Mouse (Mus musculus) activated CD4-positive, CD25-positive, alpha-beta regulatory T cell, adult 4 months (primary cell): ENCODE results near the gene Szrd1. TPM values are rescaled to one million over a fixed set of nuclear protein-coding genes. Genes with fewer than 3 reads are reported as not detected.
A peak's percentile ranks its signal among the peaks of the same experiment; 100 is the strongest.
"Not testable (repeated sequence)": the region's sequence is repeated elsewhere in the genome, so short reads cannot be mapped to it uniquely, and the experiment has no call there.

ENCODE experiments used
- ATAC-seq: one replicate; pipeline ENCODE4 v1.8.0; 2017
- polyA plus RNA-seq, 2 experiments: library from polyadenylated mRNA; unstranded; fragments of 100-300 nt; shearing (Covaris generic); gene quantifications; one replicate each; pipeline ENCODE4 v1.2.1; 2017

Szrd1 gene
- polyA plus RNA-seq, 2 experiments from 2014 or later: 51.2 to 77.0 TPM

DNA sequence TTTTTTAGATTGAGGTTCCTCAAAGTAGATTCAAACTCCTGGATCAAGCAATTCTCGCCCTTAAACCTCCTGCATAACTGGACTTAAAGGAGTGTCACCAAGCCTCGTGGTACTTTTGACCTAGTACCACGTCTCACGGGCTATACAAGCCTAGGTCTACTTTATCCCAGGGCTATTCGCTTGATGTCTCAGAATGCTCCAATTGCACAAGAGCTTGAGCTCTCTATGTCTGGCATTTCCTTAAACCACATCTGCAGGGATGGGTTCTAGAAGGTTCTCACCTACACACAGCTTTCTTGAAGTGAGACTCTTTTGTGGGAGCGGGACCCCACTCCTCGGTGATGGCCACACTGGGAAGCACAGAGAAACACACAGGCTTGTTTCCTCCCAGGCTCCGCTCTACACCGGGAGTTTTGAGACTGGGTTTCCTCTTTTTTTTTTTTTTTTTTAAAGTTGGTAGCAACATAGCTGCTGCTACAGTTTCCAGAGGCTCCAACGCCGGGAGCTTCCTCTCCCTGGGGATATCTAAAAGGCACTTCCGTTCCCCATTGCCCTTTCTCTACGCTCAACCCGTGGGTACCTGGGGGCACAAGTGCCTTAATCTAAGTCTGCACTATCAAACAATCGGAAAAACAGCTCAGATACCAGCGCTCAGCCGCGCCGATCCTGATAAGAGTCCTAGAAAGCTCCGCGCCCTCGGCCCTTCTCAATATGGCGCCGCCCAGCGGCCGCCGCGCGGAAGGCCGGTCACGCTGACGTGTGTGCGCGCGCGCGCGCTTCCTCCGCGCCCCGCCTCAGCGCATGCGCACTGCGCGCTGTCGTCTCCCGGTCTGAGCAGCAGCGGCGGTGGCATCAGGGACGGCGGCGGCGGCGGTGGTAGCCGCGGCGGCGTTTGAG is 7.8 kb upstream of the Szrd1 start, which contains the start of gene Fbxo42:
TSS of gene Fbxo42 (plus strand) at position 802 of the 897 bp plus-strand sequence.
- ATAC-seq: peak; percentile 78

DNA sequence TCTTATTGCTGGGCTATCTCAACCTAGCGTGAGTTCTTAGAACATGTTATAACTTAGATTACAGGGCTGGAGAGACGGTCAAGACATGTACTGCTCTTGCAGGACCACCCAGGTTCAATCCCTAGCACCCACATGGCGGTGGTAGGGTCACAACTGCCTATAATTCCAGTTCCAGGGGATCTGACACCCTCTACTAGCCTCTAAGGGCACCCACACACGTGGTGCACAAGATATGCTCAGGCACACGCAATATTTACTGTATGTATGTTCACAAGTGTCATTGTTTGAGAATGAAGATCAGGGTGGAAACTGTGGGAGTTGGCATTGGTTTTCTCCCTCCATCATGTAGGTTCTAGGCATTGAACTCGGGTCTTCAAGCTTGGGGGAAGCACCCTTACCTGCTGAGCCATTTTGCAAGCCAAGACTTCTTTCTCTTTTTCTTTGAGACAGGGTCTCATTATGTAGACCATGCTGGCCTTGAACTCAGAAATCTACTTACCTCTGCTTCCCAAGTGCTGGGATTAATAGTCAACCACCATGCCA is 7.0 kb upstream of the Szrd1 start:
- ATAC-seq: no peak

DNA sequence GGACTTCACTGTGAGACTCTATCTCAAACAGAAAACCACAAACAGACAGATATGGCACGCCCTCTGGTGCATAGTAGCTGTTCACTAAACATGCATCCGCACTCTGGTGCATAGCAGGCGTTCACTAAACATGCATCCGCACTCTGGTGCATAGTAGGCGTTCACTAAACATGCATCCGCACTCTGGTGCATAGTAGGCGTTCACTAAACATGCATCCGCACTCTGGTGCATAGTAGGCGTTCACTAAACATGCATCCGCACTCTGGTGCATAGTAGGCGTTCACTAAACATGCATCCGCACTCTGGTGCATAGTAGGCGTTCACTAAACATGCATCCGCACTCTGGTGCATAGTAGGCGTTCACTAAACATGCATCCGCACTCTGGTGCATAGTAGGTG is 5.5 kb upstream of the Szrd1 start:
- ATAC-seq: not testable (repeated sequence)

DNA sequence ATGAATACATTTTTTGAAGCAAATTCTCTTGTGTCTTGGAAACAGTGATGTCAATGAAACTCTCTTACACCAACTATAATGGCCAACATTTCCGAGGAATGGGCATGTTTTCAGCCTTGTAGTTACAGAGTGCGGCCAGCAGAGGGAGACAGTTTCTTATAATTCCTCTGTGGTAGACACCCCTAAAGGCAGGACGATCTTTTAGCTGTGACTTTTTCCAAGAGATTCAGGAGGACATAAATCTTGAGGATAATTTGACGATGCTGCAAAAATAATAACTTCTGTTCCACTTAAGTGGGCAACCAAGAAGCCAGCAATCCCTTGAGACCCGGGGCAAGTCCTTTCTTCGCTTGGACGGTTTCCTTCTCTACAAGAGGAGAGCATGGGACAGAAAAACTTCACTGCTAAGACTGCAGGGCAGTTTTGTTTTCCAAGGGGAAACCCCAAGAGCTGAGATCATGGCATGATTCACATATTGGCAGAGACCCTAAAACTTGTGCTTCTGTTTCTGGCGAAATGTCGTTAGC is 2.8 kb upstream of the Szrd1 start:
- ATAC-seq: peak; percentile 9

- no peak for ATAC-seq
Measured at GRCm38 (mm10) chr4:141140967-141141366, 1.4 kb upstream of the Szrd1 start.

DNA sequence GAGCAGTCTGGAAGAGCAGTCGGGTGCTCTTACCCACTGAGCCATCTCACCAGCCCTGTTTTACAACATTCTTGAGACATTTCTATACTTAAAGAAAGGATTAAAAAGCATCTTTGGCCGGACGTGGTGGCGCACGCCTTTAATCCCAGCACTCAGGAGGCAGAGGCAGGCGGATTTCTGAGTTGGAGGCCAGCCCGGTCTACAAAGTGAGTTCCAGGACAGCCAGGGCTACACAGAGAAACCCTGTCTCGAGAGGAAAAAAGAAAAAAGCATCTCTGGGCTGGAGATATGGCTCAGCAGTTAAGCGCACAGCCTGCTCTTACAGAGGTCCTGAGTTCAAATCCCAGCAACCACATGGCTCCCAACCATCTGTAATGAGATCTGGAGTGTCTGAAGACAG is 779 bp upstream of the Szrd1 start:
- not testable (repeated sequence) for ATAC-seq

DNA sequence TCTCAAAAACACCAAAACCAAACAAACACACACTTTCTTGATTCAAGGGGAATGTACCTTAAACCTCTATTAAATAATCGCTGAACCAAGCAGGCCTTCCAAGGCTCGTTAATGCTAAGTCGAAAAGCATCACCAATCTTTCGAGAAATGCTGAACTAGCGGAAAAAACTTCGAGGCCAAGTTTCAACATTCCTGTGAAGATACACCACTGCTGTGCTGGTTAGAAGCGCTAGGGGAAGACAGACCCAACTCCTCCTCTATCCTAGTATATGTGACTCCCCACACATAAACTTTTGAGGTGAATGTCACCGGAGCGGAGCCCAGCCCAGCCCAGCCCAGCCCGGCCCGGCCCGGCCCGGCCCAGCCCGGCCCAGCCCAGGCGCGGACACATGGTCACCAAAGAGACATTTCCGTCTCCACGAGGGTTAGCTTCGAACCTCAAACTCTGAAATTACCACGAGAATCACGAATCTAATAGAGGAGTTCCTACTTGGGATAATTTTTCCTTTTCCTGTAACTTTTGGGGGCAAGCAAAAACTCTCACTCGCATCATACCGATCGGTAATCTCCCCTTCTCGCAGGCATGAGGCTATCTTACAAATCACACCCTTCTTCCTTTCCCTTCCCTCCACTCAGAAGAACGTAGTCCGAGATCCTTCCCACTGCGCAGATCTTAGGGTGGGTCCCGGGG is 1.0 kb downstream of the Szrd1 start:
- no peak for ATAC-seq

DNA sequence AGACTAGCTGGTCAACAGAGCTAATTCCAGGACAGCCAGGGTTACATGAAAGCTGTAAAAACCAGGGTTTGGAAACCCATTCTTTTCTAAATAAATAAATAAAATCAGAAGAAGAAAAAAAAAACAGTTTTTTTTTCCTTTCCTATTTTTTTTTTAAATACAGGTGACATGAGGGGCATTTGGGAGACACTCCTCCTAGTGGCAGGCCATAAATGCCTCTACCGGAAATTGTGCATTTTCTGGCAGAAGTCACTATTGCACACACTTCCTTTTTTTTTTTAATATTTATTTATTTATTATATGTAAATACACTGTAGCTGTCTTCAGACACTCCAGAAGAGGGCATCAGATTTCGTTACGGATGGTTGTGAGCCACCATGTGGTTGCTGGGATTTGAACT is 1.8 kb downstream of the Szrd1 start:
- not testable (repeated sequence) for ATAC-seq

- no peak for ATAC-seq
Measured at GRCm38 (mm10) chr4:141136126-141136525, 3.4 kb downstream of the Szrd1 start.

GRCm38 (mm10) chr4:141134751-141135530 is 4.6 kb downstream of the Szrd1 start:
- no peak for ATAC-seq

DNA sequence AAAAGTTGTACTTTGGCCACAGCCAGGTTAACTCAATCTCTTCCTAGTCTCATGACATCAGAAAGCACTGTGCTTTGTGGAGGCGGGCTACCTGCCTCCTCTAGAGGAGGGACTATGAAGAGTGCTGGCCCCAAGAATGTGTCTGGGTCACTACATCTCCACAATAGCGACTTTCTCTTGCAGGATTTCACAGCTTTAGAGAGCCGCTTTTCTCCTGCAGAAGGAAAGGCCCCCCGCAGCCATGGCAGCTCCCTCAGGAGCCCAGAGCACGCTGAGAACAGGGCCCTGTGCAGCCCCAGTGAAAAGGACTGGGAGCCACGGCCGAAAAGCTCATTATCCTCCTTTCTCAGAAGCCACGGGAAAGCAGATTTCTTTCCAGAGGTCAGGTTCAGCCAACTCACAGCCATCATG is 5.5 kb downstream of the Szrd1 start:
- no peak for ATAC-seq

DNA sequence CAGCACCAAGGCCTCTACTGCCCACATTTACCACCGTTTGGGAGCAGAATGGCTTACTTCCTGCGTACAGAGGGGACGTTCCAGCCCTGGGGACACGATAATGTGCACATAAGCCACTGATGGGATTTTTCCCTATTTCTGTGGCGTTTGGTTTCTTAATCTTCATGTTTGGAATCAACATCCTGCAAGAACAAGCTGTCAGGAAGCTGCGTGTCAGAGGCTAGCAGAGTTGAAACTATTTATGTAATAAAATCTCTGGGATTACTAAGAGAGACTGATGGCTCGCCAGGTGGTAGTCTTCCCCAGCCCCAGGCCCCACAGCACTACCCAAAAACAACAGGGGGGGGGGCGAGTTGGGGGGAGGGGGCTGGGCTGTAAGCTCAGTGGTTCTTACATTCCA is 6.3 kb downstream of the Szrd1 start:
- ATAC-seq: no peak

GRCm38 (mm10) chr4:141132191-141132590 is 7.4 kb downstream of the Szrd1 start:
- ATAC-seq: no peak

GRCm38 (mm10) chr4:141131531-141132061 is 8.0 kb downstream of the Szrd1 start:
- ATAC-seq: no peak

- no peak for ATAC-seq
Measured at GRCm38 (mm10) chr4:141130704-141131342, 8.8 kb downstream of the Szrd1 start.

DNA sequence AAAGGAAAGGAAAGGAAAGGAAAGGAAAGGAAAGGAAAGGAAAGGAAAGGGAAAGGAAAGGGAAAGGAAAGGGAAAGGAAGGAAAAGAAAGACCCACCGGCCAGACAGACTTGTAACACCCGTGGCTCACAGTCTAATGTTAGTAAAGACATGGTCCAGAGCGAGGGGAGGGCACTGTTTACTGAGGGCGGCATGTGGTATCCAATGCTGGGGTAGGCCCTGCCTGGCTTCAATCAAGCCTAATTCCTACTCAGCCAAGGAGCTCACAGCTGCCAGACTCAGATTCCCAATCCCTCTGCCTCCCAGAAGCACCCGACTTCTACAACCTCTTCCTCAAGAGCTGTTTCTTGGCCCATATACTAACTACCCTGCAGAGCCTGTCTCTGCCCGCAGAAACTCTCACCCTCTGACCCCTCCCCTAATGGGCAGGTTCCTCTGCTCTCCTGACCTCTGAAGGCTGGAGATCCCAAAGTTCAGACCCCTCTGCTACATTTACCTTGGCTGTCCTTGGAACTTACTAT is 10.3 kb downstream of the Szrd1 start:
- ATAC-seq: peak; percentile 40

DNA sequence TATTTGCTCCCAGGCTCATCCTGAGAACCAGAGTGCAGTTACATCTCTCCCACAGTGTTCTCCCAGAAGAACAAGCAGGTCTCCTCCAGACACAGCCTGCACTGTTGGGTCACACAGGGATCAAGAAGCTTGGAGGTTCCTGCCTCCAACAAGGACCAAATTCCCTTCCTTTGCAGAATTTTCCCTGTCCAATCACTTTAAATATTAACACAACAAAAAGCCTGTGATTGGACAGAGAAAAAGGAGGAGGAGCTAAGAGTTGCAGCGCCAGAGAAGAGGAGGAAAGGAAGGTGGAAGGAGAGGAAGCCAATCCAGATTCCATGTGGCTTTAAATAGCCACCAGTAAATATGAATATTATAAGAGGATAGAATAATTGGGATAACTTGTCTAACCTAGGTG is 16.5 kb downstream of the Szrd1 start:
- no peak for ATAC-seq

DNA sequence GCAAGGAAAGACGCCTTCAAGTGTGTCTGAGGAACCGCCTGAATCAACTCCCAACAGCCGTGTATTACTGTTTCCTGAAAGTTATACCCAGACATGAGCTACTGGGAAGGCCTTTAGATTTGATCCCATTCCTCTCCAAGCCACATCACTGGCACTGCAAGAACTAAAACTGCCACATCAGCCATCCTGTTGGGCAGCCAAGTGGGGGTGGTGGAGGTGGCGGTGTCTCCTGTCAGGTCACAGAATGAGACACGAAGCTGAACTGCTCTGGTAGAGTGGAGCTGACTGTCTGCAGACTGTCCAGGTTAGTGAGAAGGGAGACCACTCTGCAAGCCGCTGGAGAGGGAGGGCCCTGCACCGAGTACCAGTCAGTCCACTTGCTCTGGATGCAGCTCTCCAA is 16.9 kb downstream of the Szrd1 start:
- ATAC-seq: no peak

- ATAC-seq: no peak
Measured at GRCm38 (mm10) chr4:141120700-141121099, 18.9 kb downstream of the Szrd1 start.

DNA sequence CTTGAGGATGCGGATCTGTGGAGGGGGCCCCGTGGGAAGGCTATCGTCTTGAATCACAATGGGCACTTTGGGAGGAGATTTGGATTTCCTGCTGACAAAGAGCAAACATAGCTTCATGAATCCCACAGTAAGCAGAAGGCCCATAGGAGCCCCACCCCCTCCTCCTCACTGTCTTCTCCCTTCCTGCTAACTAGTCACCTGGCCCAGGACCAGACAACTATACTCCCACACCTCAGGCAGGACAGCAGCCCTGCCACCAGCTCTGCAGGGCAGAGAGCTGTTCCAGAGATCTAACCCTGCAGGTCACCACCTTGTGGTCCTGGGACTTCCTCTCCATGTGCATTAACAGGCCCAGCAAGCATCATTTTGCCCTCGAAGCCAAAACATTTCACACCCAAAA is 20.9 kb downstream of the Szrd1 start:
- ATAC-seq: no peak

DNA sequence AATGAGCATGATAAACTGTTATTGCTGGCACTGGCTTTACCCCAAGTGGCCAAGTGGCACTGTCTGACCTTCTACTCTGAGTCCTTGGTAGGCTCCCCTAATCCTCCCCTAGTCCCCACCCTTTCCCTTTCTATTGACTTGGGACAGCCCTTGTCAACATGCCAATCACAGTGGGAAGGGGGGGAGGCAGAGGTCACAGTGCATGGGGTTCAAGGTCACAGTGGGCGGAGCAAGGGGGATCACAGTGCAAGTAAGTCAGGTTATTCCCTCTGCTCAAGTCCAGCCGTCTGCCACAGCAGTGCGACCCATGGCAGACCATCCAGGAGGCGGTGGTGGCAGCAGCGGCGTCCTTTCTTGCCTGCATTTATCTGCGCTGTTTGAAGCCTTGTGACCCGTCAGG is 24.2 kb downstream of the Szrd1 start:
- no peak for ATAC-seq
